Mouse (Mus musculus) myocyte (in vitro differentiated cells): ENCODE measurements around the gene Muc1.

ENCODE experiments used
- CEBPB ChIP-seq: IDR thresholded peaks from 2 replicates; pipeline ENCODE4 v1.6.1; 2011; ENCODE audit warnings: mild to moderate bottlenecking, moderate library complexity; ENCODE audit not compliant: poor library complexity, insufficient read depth, severe bottlenecking
- POLR2A ChIP-seq: IDR thresholded peaks from one replicate; pipeline ENCODE4 v1.6.1; 2011; ENCODE audit warnings: low read depth, mild to moderate bottlenecking, control low read depth, moderate library complexity; ENCODE audit not compliant: insufficient read length
- TCF12 ChIP-seq: IDR thresholded peaks from one replicate; pipeline ENCODE4 v1.6.1; 2011; ENCODE audit warnings: mild to moderate bottlenecking, control low read depth; ENCODE audit not compliant: poor library complexity, insufficient read depth, severe bottlenecking
- TCF3 ChIP-seq: IDR thresholded peaks from one replicate; pipeline ENCODE4 v1.6.1; 2011; ENCODE audit warnings: low read depth, control low read depth; ENCODE audit not compliant: insufficient read length
- USF1 ChIP-seq: IDR thresholded peaks from one replicate; pipeline ENCODE4 v1.6.1; 2011; ENCODE audit warnings: low read depth, mild to moderate bottlenecking, control low read depth, moderate library complexity

DNA sequence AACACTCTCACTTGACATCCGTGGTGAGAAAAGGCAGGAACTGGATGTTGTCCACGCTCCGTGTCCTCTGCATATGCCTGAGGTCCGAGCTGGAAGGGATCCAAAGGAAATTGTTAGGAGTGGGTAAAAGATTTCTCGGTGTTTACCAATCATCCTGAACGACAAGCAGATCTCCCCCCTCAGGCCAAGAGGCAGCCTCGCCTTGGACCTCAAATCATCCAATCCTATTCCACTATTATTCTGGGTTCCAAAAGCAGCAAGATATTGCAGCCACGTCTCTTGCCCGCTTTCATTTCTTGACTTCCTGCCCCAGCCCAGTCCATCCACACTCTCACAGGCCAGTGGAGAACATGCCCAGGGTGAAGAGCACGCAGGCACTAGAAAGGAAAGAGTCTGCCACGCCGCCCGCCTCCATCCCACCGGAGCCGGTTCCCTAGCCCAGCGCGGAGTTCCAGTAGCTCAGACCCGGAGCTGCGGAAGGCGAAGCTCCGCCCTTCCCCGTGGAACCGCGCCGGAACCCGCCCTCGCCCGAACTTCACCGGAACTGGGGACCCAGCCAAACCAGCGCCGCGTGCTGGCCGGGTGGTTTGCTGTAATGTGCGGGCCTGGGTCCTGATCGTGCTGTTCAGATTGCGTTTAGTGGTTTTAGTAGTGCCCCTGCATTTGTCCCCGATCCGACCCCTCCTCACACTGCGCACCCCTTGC, 41.3 kb downstream of the Muc1 start, which contains the start of gene Slc50a1:
- TF ChIP-seq USF1 (no peak), POLR2A (peak; percentile 81), CEBPB (no peak), TCF12 (no peak), TCF3 (no peak)
